Mouse (Mus musculus): Measurements from ENCODE around the gene Hoxb3.

Hoxb3 gene

DNA sequence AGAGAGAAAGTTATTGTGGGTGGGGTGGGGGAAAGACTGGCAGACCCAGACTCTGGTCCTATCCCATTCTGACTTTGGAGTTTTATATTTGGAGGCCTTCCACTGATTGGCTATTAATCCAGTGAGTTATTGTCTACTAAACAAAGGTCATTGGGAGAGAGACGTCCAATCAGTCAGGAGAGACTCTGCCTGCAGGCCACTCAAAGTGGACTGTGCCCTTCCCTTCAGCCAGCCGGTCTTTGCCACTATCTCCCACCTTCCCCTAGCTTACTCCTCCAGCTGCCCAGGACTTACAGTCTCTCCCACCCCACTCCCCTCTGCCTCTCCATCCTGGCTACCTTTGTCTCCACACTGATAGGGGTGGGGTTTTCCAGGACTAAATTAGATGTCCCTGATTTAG lies 13.5 kb downstream of the Hoxb3 start:
- intact Hi-C loops (cut with DNase I): no loop called here

DNA sequence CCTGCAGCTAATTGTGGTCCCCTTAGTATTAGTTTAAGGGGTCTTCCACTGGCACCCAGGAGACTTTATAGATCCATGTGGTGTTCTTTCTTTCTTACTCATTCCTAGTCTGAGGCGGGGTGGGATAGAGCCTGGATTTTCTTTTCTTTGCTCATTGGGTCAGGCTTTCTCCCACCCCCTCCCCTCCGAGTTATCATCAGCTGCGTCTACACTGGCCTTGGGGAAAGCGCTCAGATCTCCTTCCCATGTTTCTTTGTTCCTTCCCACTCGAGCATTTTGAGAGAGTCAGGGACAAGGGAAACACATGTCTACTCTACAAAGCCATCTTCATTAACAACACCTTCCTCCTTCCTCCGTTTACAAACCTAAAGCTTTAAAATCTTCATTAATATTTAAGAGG lies 13.9 kb downstream of the Hoxb3 start:
- intact Hi-C loops (cut with DNase I): no loop called here

DNA sequence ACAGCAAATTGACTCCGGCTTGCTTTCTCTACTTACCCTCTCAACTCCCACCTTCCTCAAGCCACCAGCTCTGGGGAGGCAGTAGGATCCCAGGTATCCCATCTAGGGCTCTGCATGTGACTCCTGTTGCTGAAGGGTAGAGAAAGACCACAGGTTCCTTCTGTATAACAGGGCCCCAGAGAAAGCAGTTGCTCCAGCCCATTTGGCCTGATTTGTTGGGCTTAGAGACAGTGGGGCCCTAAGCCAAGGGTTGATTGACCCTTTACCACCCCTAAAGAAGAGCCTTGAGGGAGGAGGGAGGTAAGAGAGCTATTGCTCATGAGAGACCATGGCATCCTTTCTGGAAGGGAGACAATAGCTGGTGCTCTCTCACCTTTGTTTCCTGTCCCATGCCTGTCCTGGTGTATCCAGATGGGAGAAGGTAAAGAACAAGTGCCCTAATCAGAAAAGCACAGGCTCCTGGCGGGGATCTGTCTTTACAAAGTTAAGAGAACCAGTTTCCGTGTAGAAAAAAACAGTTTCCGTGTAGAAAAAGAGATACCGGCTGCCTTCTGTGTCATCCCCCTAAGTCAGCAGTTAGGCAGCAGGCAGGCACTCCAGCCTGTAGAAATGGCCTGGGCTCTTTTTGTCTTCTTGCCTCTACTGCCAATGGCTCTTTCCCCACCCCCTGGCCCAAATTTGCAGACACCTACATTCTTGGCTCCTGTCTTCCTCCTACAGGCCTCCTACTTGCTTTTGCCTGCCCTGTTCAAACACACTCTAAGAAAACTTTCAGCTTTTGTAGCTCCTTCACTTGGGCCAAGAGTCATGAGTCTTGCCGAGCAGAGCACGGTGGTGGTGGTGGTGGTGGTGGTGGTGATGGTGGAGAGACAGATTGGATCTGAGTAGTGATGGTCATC lies 16.1 kb downstream of the Hoxb3 start:
- intact Hi-C loops (cut with DNase I): no loop called here

DNA sequence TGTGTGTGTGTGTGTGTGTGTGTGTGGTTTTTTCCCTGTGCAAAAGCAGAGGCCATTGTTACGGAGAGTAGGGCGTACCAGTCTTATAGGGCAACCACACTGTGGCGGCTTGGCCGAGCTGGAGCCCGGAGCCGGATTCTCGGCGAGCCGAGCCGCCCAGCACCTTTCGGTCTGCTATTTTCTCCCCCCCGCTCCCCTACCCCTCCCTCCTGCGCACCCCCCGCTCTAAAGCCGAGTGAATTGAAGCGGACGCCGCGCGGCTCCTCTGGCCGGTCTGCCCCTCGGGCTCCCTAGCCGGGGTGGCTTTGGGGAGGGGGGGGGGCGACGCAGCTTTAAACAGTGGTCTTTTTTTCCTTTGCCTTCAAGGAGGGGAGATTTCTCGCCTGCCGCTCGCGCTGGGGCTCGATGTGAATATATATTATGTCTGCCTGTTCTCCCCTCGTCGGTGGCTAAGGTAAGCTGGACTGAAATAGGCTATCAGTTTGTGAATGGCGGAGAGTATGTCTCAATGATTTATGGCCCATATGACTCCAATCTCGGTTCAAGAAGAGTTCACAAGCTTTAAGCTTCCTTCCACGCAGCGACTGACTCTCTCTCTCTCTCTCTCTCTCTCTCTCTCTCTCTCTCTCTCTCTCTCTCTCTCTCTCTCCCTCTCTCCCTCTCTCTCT lies 17.7 kb downstream of the Hoxb3 start:
- intact Hi-C loops (cut with DNase I): no loop called here

DNA sequence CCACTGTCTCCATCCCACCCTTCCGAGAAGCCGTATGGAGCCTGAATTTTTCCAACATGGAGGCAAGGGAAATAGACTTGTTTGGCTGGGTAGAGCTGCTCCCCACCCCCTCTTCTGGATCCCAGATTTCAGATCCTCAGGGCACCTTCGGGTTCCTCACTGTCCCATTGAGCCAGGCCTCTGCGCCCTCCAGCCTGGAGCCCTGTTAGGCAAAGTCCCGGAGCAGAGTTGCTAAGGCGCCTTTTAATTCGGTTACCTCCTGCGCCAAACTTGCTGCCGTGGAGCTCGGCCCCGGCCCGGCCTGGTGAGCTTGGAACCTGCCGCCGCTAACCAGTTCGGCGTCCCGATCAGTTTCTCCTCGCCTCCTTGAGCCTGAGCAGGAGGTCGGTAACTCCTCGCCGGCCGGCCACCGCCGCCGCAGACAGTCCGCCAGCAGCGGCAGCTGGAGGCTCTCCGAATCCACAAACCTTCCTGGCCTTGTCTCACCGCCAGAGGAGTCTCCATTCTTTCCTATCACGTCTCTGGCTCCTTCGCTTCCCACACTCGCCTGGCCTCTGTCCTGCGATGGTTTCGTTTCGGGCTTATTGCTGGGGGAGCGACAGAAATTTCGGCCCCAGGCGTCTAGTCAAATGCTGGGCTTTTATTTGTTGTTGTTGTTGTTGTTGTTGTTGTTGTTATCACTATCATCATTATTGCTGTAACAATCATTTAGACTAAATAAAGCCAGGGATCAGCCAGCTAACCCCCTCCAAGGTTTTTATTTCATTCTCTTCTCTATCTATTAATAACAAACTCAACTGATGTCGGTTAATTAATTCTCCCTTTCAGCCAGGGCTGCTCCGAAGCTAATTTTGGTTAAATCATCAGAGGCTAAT lies 18.8 kb downstream of the Hoxb3 start:
- intact Hi-C loops (cut with DNase I): loop anchor here (2.0 kb wide), 1 partner anchor 17 kb away; no protein-coding TSS in a partner anchor

DNA sequence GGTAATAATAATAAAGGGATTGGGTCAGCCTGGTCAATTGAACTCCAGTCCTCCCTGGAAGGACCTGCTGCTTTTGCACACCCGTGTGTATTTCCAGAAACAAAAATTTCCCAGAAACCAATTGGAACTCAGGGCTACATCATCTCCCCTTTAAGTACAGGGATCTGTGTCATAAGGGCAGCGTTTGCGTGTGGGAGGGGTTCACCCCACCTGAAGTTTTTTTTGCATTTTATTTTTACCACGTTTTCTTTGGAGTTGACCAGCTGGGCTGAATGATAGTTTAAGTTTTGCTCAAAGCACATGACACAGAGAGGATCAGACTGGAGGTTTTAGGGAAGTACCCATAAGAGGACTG lies 19.4 kb downstream of the Hoxb3 start:
- intact Hi-C loops (cut with DNase I): loop anchor here (2.0 kb wide), 1 partner anchor 18 kb away; no protein-coding TSS in a partner anchor

DNA sequence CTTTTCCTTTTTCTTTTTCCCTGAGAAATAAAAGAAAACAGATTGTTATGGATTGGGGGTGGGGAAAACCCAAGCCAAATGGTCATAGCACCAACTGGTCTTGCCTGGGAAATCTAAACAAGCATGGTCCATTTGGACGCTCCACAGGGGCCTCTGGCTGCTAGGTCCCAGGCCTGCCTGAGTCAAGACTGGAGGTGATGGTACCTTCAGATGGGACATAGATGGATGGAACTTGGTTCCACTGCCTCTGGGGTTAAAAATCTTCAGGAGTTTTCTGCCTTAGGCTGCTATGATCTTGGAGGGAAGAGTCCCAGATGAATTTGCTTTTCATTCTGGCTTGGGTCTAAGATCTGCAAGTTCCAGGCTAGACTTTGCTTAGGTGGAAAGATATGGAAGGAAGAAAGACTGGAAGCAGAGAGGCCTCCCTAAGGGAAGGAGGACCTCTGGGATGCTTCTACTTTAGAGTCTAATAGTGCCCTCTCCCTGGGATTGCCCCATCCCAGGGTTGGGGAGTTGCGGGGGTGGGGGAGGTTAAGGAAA lies 20.1 kb downstream of the Hoxb3 start:
- intact Hi-C loops (cut with DNase I): loop anchor here (2.0 kb wide), 1 partner anchor 18 kb away; no protein-coding TSS in a partner anchor

DNA sequence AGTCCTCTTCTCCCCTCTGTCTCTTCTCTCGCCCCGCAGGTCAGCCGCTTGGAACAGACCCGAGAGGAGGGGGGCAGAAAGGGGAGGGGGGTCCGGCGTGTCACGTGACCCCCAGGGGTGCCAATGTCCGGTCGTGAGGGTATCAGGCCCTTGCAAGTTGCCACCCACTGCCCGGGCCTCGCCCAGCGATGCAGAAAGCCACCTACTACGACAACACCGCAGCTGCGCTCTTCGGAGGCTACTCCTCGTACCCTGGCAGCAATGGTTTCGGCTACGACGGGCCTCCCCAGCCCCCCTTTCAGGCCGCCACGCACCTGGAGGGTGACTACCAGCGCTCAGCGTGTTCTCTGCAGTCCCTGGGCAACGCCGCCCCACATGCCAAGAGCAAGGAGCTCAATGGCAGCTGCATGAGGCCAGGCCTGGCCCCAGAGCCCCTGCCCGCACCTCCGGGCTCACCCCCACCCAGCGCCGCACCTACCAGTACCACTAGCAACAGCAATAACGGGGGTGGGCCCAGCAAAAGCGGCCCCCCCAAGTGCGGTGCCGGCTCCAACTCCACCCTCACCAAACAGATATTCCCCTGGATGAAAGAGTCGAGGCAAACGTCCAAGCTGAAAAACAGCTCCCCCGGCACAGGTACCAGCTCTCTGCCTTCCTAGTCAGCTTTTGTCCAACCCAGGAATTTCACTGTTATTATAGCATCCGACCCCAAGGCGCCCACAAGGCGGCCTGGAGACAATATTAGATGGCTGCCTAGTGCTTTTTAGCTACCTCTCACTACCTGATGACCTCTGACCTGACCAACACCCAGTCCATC lies 21.1 kb downstream of the Hoxb3 start:
- intact Hi-C loops (cut with DNase I): no loop called here

DNA sequence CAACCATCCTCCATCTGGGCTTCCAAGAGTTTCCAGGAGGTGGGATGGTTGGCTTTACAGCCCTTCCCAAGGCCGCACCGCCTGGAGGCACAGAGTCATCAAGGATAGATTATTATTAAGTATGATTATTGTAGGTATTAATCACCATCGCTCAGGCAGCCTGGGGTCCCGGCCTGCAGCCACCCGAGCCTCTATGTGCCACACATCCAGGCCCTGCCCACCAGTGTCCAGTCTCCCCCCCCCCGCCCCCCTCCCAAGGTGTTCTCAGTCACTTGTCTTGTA lies 21.7 kb downstream of the Hoxb3 start:
- intact Hi-C loops (cut with DNase I): no loop called here

DNA sequence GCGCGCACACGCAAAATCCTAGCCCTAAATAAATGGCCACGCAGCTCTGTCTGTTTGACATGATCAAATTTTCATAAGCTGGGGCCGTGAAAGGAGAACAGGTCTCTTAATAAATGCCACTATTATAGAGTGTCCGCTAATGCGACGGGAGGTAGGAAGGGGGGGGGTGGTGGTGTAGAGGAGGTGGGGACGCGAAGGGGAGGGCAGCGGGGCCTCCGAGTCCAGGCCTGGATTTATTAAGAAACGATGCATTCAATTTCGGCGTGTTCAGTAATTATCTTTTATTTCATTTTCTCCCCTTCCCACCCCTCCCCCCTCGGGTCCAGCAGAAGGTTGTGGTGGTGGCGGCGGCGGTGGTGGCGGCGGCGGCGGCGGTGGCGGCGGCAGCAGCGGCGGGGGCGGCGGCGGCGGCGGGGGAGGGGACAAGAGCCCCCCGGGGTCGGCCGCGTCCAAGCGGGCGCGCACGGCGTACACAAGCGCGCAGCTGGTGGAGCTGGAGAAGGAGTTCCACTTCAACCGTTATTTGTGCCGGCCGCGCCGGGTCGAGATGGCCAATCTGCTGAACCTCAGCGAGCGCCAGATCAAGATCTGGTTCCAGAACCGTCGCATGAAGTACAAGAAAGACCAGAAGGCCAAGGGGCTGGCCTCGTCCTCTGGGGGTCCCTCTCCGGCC lies 22.2 kb downstream of the Hoxb3 start:
- intact Hi-C loops (cut with DNase I): no loop called here

DNA sequence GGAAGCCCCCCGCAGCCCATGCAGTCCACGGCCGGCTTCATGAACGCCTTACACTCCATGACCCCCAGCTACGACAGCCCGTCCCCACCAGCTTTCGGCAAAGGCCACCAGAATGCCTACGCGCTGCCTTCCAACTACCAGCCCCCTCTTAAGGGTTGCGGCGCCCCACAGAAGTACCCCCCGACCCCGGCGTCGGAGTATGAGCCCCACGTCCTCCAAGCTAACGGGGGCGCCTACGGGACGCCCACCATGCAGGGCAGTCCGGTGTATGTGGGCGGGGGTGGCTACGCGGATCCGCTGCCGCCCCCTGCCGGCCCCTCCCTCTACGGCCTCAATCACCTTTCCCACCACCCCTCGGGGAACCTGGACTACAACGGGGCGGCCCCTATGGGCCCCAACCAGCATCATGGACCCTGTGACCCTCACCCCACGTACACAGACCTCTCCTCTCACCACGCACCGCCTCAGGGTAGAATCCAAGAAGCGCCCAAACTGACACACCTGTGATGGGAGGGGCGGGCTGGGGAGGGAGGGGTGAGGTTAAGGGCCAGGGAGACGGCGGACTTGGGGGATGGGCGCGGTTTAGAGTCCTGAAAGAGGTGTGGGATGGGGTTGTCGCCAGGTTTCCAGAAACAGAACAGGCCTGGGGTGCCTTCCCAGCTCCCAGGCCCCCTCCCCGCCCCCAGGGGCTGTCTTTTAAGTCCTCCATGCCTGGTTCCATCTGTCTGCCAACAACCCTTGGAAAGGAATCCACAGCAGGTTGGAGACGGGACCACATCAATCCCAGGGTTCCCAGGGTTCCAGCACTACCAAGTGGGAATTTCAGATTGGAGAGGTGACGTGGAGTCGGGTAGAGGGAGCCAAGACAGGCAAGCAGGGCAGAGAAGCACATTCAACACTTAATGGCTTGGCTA lies 23.0 kb downstream of the Hoxb3 start:
- intact Hi-C loops (cut with DNase I): no loop called here

DNA sequence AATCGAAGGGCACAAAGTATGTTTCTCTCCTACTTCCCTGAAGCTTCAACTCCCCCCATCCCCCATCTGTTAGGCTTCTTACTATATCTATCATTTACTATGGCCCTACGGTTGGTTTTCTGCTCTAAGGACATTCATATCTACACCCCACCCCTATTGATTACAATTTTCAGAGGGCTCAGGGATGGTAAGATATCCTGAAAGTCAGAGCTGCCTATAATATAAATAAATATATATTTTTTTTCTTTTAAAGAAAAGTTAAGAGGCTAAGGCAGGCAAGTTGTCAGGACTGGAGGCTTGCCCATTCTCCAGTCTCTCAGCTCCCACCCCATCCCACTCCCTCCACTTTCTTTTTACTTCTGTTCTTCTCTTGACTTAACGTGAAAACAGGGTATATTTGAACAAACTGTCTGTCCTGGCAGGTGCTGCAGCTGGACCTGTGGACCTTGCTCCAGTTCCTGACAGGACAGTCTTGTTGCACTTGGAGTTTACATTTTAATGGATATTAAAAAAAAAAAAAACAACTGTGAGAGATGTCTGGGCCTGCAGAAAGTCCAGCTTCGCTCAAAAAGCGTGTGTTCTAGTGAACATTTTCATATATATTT lies 23.9 kb downstream of the Hoxb3 start:
- intact Hi-C loops (cut with DNase I): no loop called here

DNA sequence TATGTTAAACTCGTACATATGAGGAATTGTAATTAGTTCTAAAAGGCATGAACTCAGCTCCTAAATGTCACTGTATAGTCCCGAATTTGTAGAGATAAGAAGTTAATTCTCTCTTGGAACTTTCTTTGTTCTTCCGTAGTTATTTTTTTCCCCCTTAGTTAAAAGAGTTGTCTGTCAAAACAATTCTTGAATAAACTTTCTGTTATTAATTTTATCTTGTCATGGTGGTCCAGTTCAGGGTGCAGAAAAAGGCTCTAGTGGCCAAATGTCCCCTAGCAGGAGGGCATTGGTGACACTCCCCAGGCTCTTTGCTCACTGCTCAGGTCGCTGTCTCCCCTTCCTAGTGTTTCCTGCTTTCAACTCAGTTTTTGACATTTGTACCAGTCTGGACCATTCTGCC lies 24.6 kb downstream of the Hoxb3 start:
- intact Hi-C loops (cut with DNase I): no loop called here

DNA sequence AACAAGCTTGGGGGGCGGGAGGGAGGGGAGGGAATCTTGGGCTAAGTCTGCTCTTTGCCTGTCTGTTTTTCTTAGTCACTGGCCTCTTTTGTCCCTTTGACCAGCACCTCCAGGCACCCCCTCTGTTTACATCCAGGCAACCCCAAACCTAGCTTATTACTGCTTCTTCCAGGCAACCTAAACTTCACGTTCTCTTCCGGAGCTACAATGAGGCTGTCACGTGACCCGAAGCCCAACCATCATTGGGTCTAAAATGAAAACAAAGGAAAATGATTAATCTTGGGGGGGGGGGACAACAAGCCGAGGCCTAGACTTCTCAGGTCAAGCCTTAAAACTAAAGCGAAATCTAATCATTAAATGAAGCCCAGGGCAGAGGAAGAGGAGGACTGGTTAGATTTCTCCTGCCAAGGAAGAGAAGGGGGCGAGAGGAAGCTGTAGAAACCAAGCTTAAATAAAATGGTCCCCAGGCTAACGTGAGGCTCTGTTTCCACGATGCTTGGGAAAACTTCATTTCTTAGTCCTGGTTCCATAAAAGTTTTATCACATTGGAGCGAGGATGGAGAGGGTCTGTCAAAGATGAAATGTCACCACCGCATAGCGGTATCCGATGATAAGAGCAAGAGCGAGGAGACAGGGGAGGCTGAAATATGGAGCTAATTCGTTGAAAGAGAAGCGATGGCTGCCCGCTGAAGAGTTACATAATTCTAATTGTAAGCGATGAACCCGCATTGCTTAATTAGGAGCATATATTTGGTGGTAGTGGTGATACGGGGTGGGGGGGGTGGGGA lies 25.2 kb downstream of the Hoxb3 start:
- intact Hi-C loops (cut with DNase I): no loop called here

DNA sequence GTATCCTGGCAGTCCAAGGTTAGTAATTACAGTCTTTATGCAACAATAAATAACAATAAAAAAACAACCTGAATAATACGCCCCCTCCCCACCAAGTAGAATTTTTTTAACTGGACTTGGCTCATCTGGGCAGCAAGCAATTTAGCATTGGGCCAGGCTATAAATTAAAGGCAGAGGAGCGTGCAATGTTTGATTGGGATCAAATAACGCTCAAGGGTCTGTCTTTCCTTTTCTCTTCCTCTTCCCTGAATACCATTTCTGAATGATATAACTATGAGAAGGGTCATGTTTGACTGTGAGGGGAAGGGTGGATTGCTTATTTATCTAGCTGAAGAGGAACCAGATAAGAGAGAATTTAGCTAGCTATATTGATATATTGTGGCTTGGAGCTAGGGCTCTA lies 25.9 kb downstream of the Hoxb3 start:
- intact Hi-C loops (cut with DNase I): no loop called here

DNA sequence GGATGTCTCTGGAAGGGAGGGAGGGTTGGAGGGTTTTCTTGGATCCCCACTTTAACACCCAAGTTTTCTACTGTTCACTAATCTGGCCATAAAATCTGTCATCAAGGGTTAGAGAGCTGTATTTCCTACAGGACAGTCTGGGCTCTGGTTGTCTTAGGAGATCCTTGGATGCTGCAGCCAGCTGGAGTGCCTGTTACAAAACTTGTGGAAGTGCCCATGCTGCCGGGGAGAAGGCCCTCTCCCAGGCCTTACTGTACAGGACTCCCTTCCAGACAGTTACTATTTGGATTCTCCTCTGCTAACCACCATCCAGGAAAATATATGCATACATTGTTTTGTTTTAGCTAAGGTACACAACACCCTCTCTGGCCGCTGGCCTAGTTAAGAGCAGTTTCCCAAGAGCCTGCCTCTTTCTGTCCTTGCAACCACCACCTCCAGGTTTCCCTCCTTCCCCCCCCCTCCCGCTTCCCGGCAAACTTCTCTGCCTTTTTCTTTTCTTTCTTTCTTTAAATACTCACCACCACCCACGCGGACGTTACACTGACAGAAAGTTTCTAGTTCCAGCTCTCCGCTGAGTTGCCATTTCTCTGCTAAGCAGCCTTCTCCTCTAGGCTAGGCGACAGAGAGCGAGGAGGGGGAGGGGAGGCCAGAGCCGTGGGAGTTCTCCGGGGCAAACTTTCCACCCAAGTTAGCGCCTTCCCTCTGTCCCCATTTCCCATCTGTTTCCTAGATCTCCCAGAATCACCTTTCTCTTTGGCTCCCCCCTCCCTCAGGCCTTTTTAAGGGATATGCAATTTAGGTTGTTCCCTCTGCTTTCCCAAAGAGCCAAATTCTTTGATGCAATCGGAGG lies 26.6 kb downstream of the Hoxb3 start:
- intact Hi-C loops (cut with DNase I): loop anchor here (5.0 to 10.0 kb wide), 3 partner anchors 32 to 275 kb away; partner anchors contain the start of genes Hoxb4 and Hoxb8

DNA sequence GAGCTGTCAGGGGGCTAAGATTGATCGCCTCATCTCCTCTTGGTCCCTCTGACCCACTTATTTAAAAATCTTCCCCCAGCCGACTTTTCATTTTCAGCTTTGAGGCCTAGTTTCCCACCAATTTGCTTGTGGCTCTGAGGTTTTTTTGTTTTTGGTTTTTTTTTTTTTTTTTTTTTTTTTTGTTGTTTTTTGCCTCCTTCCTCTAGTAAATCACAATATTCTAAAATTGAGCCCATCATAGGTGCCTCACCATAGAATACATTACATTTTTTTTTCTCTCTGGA lies 27.2 kb downstream of the Hoxb3 start, which contains the start of gene Hoxb2:
Hoxb2 (plus strand) TSS at position 185 of the 284 bp plus-strand sequence.
- intact Hi-C loops (cut with DNase I): loop anchor here (5.0 to 10.0 kb wide), 3 partner anchors 33 to 275 kb away; partner anchors contain the start of genes Hoxb4 and Hoxb8

All from adrenal gland (tissue).